Mouse (Mus musculus) CD4-positive helper T cell, adult 2 months (primary cell): Measurements from ENCODE around the gene Bloc1s2.

Experiments used
- DNase-seq: peaks from one replicate; pipeline ENCODE4 v3.0.0-alpha.2; 2012; ENCODE audit warnings: low read depth, missing footprints, low spot score

Bloc1s2 gene

DNA sequence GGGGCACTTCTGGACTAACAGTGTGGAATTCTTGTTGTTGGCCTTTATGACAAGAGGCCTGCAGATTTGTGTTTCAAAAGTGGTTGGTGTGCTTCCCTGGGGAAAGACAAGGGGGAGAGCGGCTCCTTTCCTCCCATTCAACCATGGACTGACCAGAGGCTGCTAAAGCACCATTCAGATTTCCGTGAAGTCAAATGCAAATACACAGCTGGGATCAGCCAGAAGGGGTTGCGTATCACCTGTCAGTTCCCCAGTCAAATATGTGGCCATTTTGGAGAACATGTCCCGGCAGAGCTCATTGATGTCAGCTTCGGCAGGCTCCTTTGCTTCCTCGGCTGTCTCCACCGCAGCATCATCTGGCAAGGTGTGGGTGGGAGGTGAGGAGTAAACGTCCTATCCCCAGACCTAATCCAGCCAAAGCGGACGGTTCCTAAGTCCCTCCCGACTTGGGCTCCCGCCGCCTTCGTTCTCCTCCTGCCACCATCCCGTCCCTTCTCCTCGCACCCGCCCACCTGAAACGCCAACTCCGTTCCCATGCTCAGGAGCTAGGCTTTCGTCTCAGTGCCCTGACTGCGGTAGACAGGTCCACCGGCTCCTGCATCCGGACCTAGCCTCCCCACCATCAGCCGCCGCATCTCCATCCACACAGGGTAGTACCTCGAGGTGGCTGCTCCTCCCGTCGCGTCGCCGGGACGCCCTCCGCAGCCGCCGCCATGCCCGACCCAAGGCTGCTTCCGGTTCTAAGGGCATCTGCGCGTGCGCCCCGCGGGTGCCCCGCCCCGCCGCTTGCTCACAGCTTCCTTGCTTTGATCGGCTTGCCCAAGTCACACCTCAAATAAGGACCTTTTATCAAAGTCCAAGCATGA, at the start of gene Bloc1s2:
Bloc1s2 (minus strand) TSS at position 745 of the 866 bp plus-strand sequence.
- DNase-seq, result peak; percentile 92

DNA sequence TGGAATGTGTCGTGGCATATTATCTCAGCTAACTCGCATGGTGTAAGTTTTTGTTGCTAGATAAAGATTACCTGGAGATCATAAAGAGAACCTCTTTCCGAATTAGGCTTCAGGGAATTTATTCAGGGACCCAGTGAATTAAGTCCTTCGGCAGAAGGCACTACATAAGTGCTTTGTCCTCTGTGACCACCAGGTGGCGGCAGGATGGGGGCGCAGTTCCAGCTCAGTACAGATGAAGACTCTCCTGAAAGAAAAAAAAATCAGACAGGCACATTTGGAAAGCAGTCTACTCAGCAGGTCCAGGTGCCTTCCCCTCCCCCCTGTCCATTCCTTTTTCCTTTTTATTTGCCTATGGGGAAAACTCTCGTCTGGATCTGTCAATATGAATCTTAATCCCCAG, 48.9 kb upstream of the Bloc1s2 start:
- peak; percentile 52 for DNase-seq

DNA sequence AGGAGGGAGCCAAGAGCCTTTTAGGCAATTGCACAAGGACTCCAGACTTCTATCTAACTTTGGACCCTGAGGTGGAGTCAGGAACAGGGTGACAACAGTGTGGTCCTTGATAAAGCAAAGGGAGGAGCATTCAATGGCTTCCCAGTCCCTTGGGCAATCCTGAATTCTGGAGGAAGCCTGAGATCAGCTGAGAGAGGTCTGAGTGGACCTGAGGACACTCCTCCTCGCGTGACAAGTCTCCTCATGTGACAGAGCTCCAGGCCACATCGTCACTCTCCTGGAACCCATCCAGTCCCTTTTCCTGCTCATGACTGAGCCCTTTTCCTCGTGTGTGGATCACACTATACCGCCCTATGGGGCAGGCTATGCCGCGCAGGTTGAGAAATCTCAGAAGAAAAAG, 47.7 kb upstream of the Bloc1s2 start:
- DNase-seq, result no peak

DNA sequence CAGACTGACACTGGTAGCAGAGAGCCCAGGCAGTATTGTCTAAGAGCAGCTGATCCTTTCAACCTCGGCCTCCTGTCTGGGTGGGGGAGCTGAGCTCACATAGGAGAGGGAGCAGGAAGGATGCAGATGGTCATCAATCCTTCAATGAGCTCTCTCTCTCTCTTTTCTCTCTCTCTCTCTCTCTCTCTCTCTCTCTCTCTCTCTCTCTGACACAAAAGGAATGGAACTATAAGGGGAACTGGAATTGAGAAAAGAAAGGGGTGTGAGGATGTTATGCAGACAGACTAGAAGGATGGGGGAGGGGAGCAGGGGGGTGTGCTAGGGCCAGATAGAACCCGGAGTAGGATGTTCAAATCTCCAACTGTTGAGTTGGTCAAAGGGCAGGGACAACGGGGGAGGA, 46.1 kb upstream of the Bloc1s2 start, which contains the start of gene Pkd2l1:
Pkd2l1 (minus strand) TSS at position 101 of the 400 bp plus-strand sequence.
- no peak for DNase-seq

DNA sequence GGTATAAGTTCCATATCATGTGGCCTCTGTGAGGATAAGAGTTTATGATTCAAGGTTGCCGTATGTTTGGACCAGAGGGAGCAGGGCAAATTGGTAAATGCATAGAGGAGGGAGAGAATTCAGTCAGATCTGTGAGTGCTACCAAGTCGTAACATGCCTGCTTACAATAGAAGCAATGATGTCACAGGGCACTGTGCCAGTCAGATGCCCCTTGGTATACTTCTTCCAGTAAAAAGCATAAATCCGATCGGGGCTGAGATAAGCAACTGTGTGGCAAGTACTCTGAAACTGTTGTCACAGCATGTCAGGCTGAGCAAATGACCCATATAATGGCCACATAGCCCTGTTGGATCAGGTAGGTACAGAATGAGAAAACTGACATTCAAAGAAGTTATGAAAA, 42.8 kb upstream of the Bloc1s2 start:
- DNase-seq, result no peak

DNA sequence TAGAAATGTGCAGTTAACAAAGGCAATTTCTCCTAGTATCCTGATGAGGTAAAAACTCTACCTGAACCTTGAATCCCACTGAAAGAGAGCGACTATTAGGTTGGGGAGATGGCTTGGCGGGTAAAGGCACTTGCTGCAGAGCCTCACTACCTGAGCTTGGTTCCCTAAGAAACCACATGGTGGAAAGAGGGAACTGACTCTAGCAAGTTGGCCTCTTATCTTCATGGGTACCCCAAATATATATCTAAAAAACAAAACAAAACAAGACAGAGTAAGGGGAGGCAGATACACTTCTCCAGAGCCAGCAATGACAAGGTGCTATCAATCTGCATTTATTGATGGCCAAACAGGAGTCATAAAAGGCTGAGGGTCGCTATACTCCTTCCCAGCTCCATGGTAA, 37.7 kb upstream of the Bloc1s2 start:
- DNase-seq, result no peak

DNA sequence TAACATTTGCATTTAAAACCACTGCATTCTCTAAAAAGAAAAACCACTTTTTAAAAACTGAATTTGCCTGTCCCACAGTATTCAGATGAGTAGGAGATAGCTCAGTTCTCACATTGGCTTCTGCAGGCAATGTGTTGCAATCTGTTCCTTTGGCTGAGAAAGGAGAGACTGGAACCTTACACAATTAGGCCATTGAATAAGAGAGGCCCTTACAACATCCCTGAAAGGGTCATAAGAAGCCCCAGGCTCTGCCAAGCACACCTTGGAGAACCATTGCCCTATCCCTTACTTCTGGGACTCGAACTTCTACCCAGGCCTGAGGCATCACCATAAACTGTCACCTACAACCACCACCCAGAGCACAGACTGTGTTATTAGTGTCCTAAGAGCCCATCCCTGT, 34.3 kb upstream of the Bloc1s2 start:
- DNase-seq, result no peak

DNA sequence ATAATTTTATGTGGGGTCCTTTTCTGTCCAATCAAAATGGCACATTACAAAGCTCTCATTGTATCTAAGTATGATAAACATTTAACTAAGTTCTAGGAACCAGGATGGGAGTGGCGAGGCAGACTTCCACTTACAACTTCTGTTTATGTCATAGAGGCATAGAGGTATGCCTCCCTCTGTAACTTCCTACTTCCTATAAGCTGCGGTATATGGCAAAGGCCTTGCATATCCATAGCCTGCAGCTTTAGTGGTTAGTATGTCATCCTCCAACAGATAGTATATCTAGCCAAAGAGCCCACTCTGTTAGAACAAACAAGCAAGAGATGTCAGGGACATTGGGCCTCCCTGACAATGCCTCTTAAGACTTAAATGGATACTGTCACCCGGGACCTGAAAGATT, 30.5 kb upstream of the Bloc1s2 start:
- DNase-seq, result no peak

DNA sequence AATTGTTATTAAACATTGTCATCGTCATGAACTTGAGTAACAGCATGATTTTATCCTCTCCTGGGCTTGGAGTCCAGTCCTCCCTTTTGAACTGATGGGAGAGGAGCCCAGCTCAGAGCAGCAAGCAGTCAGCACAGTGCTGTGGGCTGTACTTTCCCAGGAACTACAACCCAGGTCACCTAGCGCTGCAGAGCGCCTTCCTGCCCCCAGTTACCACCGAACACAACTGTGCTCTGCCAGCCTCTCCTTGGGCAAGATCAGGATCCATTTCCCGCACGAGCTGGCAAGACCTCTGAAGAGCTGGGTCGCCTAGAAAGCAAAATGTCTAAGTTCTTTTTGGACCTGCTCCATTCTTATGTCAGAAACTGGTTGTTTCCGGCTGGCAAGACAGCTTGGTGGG, 28.6 kb upstream of the Bloc1s2 start:
- no peak for DNase-seq

DNA sequence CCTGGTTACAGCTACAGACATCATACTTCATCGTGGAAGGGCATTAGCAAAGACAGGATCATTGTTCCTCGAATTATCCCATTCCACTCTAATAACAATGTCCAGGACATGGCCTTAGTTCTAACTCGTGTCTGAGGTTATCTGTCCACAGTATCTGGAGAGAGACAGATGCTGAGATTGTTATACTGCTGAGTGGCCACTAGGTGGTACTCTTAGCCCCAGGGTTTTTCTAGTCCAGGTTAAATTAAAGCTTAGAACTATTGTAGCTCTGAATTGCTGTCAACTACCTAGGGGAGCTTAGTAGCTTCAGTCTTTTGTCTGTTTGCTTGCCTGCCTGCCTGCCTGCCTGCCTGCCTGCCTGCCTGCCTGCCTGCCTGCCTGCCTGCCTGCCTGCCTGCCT, 15.3 kb upstream of the Bloc1s2 start:
- DNase-seq, result no peak

DNA sequence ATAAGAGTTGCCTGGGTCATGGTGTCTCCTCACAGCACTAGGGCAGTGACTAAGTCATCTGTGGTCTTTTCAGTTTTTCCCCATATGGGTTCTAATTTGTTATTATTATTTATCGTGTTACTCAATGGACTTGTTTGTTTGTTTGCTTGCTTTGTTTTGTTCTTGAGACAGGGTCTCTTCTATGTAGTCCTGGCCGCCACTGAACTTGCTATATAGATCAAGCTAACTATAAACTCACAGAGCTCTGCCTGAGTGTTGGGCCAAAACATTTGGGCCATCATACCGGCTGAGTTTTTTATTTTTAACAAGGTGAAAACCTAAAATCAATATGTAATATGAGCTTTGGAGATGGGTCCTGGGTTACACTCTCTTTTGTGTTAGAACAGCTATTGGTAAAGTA, 13.1 kb upstream of the Bloc1s2 start:
- DNase-seq, result no peak

DNA sequence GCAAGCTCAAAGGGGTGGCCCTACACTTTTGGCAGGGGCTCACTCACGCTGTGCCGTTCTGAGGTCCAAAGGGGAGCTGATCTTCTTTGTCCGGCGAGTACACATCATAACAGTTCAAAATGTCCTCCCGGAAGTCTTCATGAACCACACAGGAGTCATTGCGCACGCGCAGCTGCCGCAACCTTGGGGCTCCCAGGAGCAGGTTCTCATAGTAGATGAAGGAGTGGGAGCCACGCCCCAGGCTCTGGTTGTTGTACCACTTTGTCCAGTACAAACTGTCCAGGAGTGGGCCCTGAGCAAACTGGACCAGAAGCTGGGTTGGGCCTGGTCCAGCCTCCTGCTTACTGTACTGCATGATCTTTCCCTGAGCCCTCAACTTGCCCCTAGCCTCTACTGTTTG, 10.8 kb upstream of the Bloc1s2 start:
- DNase-seq, result no peak

DNA sequence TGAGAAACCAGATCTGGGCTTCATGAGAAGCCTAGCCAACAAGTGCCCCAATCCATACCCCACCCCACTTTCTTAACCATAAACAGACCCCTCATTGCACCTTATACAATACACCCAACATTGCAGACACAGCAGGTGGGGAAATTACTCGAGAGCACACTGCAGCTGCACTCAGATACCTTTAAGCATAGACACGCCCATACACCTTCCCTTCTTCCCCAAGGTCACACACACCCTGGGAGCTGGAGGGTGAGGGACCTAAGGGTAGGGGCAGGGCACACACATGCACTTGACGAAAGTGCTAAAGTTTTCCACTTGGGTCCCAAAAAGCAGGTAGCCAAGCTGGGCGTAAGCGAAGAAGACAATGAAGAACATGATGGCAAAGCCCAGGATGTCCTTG, 7.5 kb upstream of the Bloc1s2 start:
- no peak for DNase-seq

DNA sequence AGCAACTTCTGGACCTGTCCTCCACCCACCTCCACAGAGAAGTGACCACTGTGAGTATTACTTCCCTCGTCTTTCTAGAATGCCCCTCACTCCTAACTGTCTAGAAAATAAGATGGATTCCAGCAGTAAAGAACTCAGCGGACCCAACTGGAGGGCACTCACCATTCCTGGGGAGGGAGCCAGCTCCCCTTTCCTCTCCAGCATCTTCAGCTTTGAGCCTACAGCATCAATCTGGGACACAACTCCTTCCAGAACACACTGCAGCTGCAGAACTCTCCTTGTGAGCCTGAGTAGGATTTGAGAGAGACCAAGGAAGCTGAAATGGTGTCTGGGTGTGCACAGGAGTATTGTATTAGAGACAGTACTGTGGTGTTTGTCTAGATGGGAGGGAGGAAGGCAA, 2.7 kb upstream of the Bloc1s2 start:
- DNase-seq, result no peak

DNA sequence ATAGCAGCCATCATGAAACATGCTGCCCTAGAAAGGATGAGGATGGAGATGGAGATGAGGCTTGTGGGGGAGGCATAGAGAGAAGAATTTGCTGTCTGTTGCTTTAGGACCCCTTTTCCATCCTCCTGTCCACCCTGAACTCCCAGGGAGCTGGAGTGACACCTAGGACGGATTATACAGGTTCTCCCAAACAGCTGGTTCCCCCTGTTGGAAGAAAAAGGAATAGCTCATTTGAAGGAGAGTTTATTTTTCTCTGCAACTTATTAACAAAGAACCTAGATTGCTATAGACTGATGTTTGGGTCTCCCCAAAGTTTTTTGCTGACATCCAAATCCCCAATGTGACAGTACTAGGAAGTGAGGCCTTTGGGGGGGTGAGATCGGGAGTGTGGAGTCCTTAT, 2.1 kb upstream of the Bloc1s2 start:
- DNase-seq, result no peak

DNA sequence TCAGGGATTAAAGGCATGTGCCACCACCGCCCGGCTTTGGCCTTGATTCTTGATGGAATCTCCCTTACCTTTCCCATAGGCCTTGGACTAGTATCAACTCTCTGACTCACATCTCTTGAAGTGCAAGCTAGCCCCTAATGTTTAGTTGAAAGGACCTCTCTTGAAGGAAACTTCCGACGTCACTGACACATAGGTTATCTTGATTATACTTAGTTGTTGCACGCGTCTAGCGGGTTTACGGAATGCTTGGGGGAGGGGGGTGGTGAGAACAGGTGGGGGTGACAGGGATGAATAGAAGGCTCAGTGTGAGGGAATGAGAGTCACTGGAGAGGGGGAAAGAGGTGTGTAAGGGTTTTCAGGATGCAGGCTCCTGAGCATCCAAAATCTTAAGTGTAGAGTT, 705 bp upstream of the Bloc1s2 start:
- DNase-seq, result no peak

DNA sequence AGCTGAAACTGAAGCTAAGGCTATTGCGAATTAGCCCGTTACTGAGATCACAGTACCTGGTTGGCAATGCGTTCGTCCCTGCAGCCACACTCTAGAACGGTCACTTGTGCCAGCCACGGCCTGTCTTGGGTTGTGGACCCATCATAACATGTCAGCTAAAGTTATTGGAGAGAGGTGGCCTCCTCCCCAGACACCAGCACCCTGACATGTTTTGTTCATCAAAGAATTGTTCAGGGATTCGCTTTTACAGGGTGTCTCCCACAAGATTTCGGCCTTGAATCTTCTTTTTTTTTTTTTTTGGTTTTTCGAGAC, 278 bp upstream of the Bloc1s2 start:
- no peak for DNase-seq

DNA sequence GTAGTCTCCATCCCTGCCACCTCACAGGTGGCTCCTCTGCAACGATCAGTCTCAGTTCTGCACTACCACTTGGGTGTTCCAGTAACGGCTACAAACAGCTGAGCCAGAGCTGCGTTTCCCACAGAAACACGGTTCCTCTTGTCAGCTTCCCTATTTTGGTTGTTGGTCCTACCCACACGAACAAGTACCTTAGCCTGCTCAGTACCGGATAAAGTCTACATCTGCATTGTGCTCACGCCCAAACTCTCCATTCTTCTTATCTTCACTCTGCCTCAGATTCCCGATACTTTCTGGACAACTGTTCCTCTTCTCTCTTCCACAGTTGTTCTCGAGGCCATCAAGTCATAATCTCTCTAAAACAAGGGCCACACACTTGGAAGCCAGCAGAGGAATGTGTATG, 1.9 kb downstream of the Bloc1s2 start:
- no peak for DNase-seq

DNA sequence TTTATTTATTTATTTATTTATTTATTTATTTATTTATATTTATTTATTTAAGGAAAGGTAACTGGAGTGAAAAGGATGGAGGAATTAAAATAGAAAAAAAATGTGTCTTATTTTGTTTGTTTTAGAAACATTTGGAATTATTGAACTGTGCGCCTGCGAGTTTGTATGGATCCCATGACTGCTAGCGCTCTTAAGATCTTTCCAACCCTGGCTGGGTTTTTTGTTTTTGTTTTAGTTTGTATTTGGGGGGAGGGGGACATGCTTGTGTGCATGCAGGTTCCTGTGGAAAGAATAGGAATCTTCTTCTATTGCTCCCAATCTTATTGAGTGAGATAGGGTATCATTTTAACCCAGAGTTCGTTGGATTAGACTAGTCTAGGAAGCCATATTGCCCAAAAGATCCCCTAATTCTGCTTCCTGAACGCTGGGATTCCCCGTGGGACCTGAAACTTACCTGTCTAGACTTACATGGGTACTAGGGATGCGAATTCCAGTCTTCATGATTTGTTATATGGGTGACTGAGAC, 10.2 kb downstream of the Bloc1s2 start:
- DNase-seq, result no peak

DNA sequence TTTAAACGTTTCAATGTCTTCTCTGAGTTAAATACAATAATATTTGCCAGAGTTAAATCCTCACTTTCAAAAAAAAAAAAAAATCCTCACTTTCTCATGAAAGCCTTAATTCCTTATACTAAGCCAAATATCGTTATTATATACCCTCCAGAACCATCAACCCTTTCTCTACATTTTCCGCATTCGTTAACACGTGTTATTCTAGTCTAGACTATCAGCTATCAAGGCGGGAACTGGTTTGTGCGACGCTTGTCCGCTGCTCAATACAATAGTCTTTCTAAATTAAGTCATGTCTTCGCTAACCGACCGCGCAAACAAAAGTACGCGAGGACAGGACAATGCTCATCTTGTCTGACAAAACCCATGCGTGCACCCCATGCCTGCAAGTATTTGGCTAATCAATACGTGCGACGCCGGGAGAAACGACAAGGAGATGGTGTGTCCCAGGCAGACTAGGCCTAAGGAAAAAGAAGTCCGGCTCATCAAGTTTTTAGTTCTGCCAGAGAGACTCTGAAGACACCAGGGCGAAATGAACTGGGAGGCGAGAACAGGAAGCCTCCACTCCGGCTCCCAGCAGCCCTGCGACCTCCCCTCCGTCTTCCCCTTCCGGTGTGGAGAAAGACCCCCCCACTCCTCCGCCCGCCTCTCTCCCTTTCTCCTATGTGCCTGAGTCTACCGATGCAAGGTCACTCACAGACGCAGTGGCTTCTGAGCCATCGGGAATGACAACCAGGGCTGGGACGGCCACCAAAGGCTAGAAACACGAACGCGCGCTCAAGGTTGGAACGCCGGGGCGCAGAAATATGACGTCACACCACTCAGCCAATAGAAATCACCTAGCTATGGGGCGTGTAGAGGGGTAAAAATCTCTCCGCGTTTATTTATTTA, 10.9 kb downstream of the Bloc1s2 start, which contains the start of gene Cwf19l1:
Cwf19l1 (minus strand) TSS at position 805 of the 888 bp plus-strand sequence.
- DNase-seq, result peak; percentile 90

DNA sequence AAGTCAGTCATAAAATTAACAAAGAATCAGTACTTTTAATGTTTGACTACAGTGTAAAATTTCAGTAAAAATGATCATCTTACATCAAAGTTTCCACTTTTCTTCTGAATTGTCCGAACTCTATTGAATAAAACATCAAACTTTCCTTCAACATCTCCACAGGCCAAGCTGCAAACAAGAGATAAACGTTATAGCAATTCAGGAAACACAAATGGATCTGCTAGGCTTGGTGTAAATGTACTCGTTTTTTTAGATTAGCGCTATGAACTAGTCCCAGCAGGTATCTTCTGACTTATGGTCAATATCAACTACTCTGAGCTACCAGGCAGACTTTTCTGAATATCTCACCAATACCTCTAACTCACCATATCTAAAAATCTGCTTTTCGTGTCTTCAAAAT, 13.3 kb downstream of the Bloc1s2 start:
- DNase-seq, result no peak

DNA sequence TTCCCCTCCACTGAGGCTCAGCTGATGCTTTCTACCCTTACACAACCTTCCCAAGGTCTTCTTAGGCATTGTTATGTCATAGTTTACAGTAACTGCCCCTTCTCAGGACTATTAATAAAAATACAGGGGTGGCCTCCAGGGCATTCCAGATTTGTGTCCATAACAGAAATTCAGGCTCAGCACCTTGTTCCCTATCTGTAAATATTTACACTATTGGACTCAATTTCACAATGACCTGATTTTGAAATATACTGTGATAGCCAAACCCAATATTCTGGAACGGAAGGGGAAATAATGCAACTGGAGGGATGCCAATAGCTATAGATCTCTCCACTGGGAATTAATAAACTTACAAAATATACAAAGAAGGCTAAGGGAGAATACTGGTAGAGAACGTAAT, 17.7 kb downstream of the Bloc1s2 start:
- no peak for DNase-seq
